Comparison of ENCODE assay signal across 18 mouse cellular contexts in genomic region chr12:70944181-70944580, GRCm38 (mm10).
"Had no signal": no experiment of that assay in that cellular context is flagged by ENCODE, and none has a peak within 500 bp of the region (broad histone marks: within the 10 kb centered on the region; RNA-seq: fewer than 3 reads in every experiment).

No protein-coding gene starts in this region.

- ATAC-seq: midbrain, embryonic 15.5 days had no signal

- H3K27me3 ChIP-seq: liver, embryonic 13.5 days; midbrain, embryonic 12.5 days; midbrain, embryonic 15.5 days; neural tube, embryonic 12.5 days; neural tube, embryonic 15.5 days; stomach, embryonic 15.5 days had no signal

- H3K4me1 ChIP-seq: midbrain, embryonic 12.5 days; neural tube, embryonic 12.5 days; stomach, embryonic 15.5 days had no signal

- H3K9me3 ChIP-seq: liver, embryonic 13.5 days; midbrain, embryonic 12.5 days; midbrain, embryonic 15.5 days; neural tube, embryonic 12.5 days; neural tube, embryonic 15.5 days; stomach, embryonic 15.5 days had no signal

- H3K4me2 ChIP-seq: liver, embryonic 13.5 days; midbrain, embryonic 12.5 days; midbrain, embryonic 15.5 days; neural tube, embryonic 12.5 days; neural tube, embryonic 15.5 days; stomach, embryonic 15.5 days had no signal

- DNase-seq: kidney, adult 9 months; kidney, postnatal 36 days; layer of hippocampus, postnatal 36 days; liver, embryonic 13.5 days; lung, adult 2 months; lung, postnatal 14 days; right cerebral cortex, adult 18-20 months; right cerebral cortex, postnatal 14 days; right cerebral cortex, postnatal 4 days; thymus, postnatal 36 days had no signal

- H3K4me3 ChIP-seq: left cerebral cortex, adult 2 months; liver, embryonic 13.5 days; midbrain, embryonic 12.5 days; midbrain, embryonic 15.5 days; neural tube, embryonic 12.5 days; neural tube, embryonic 15.5 days; stomach, embryonic 15.5 days had no signal

- H3K27ac ChIP-seq: kidney, postnatal 0 days; left cerebral cortex, adult 2 months; liver, embryonic 13.5 days; macrophage; midbrain, embryonic 12.5 days; midbrain, embryonic 15.5 days; neural tube, embryonic 12.5 days; neural tube, embryonic 15.5 days; stomach, embryonic 15.5 days had no signal

- H3K9ac ChIP-seq: liver, embryonic 13.5 days; midbrain, embryonic 12.5 days; midbrain, embryonic 15.5 days; neural tube, embryonic 12.5 days; neural tube, embryonic 15.5 days; stomach, embryonic 15.5 days had no signal
